Mouse (Mus musculus) CH12F3 (cell line): Measurements from ENCODE around the gene Krt20.

Experiments
- in situ Hi-C: fragments of 300-500 bp; cut with MboI; formaldehyde crosslinking; loops from 2 replicates; pipeline ENCODE4 v1.14.3; 2020; ENCODE audit warnings: low sequenced_read_pairs

The Krt20 gene

GRCm38 (mm10) chr11:99414463-99415147, 23.3 kb downstream of the Krt20 start:
- in situ Hi-C loops: no loop called here

- in situ Hi-C loops: no loop called here
Measured at GRCm38 (mm10) chr11:99413247-99413646, 24.7 kb downstream of the Krt20 start.

- in situ Hi-C loops: no loop called here
Measured at GRCm38 (mm10) chr11:99406186-99406585, 31.8 kb downstream of the Krt20 start.

- in situ Hi-C loops: no loop called here
Measured at GRCm38 (mm10) chr11:99399956-99400549, 37.9 kb downstream of the Krt20 start.

GRCm38 (mm10) chr11:99398832-99399231, 39.1 kb downstream of the Krt20 start:
- in situ Hi-C loops: no loop called here

GRCm38 (mm10) chr11:99398084-99398483, 39.9 kb downstream of the Krt20 start:
- in situ Hi-C loops: no loop called here

GRCm38 (mm10) chr11:99396661-99397060, 41.3 kb downstream of the Krt20 start:
- in situ Hi-C loops: no loop called here

- in situ Hi-C loops: no loop called here
Measured at GRCm38 (mm10) chr11:99396034-99396433, 41.9 kb downstream of the Krt20 start.

- in situ Hi-C loops: no loop called here
Measured at GRCm38 (mm10) chr11:99392492-99392891, 45.5 kb downstream of the Krt20 start.

- in situ Hi-C loops: no loop called here
Measured at GRCm38 (mm10) chr11:99391375-99391774, 46.6 kb downstream of the Krt20 start.

- in situ Hi-C loops: no loop called here
Measured at GRCm38 (mm10) chr11:99390866-99391265, 47.1 kb downstream of the Krt20 start.

- in situ Hi-C loops: no loop called here
Measured at GRCm38 (mm10) chr11:99389264-99389663, 48.7 kb downstream of the Krt20 start, which contains the start of gene Krt10. Gene Krt10, minus strand, starts transcription at chr11:99389364.

- in situ Hi-C loops: no loop called here
Measured at GRCm38 (mm10) chr11:99388661-99389060, 49.3 kb downstream of the Krt20 start.

GRCm38 (mm10) chr11:99385813-99386721, 51.9 kb downstream of the Krt20 start:
- in situ Hi-C loops: no loop called here

GRCm38 (mm10) chr11:99379568-99379967, 58.4 kb downstream of the Krt20 start:
- in situ Hi-C loops: no loop called here
